Mouse (Mus musculus) lung, postnatal 0 days (tissue): ENCODE results near the gene Atp2b2.

Experiments
- CTCF ChIP-seq: IDR thresholded peaks from 2 replicates; pipeline ENCODE4 v1.5.1; 2016; ENCODE audit warnings: antibody characterized with exemption, mild to moderate bottlenecking
- EP300 ChIP-seq: IDR thresholded peaks from 2 replicates; pipeline ENCODE4 v1.6.1; 2016; ENCODE audit warnings: antibody characterized with exemption, mild to moderate bottlenecking, control low read depth

DNA sequence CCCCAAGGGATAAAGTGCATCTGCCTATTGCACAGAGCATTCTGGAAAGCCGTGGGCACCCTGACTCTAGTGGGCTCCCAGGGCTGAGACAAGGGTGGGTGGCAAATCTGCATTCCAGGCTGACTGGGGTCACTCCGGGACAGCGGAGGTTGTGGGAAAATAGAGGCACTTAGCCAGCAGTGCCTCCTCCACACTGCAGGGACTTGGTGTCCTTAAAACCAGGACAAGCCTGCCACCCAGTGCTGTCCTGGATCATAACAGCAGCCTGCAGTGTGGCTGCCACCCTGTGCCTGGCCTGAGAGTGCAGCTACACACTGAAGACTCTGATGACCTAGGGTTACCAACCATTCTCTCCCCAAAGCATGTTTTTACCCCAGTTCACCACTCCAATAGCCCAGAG, 34.1 kb upstream of the Atp2b2 start:
- peak; percentile 37 for TF ChIP-seq CTCF
- TF ChIP-seq EP300, result no peak
